Mouse (Mus musculus) cerebellum, adult 11-12 months (tissue): ENCODE data around the gene H13.

Experiments used
- DNase-seq: peaks from one replicate; pipeline ENCODE4 v3.0.0; 2022

Gene H13

GRCm38 (mm10) chr2:152669256-152669638 is at the start of gene H13:
Gene H13 (plus strand): TSS chr2:152669461.
- DNase-seq: peak; percentile 91

GRCm38 (mm10) chr2:152620367-152621134 is 48.7 kb upstream of the H13 start:
- DNase-seq: no peak

- DNase-seq: no peak
These were observed 47.1 kb upstream of the H13 start for GRCm38 (mm10) chr2:152622151-152622550.

GRCm38 (mm10) chr2:152622953-152623352 is 46.3 kb upstream of the H13 start, which contains the start of gene Defb25:
Gene Defb25 (minus strand): TSS chr2:152623053.
- DNase-seq: no peak

GRCm38 (mm10) chr2:152624566-152624965 is 44.7 kb upstream of the H13 start:
- DNase-seq: no peak

- no peak for DNase-seq
These were observed 44.0 kb upstream of the H13 start for GRCm38 (mm10) chr2:152625256-152625655.

- DNase-seq: no peak
These were observed 42.3 kb upstream of the H13 start, which contains the start of gene Rem1 for GRCm38 (mm10) chr2:152626774-152627591. Gene Rem1 (plus strand): TSS chr2:152626951.

GRCm38 (mm10) chr2:152628066-152628465 is 41.2 kb upstream of the H13 start:
- no peak for DNase-seq

- DNase-seq: no peak
These were observed 40.0 kb upstream of the H13 start for GRCm38 (mm10) chr2:152629239-152629638.

- DNase-seq: no peak
These were observed 39.4 kb upstream of the H13 start for GRCm38 (mm10) chr2:152629904-152630303.

- no peak for DNase-seq
These were observed 35.9 kb upstream of the H13 start for GRCm38 (mm10) chr2:152633334-152633733.

GRCm38 (mm10) chr2:152634311-152634710 is 35.0 kb upstream of the H13 start:
- no peak for DNase-seq

- no peak for DNase-seq
These were observed 32.8 kb upstream of the H13 start for GRCm38 (mm10) chr2:152636246-152637005.

GRCm38 (mm10) chr2:152637006-152637322 is 32.3 kb upstream of the H13 start:
- DNase-seq: no peak

GRCm38 (mm10) chr2:152637381-152637780 is 31.9 kb upstream of the H13 start:
- DNase-seq: no peak

- no peak for DNase-seq
These were observed 30.4 kb upstream of the H13 start for GRCm38 (mm10) chr2:152638865-152639264.

- DNase-seq: no peak
These were observed 29.7 kb upstream of the H13 start for GRCm38 (mm10) chr2:152639406-152640113.

- DNase-seq: no peak
These were observed 16.2 kb upstream of the H13 start for GRCm38 (mm10) chr2:152652901-152653620.

- DNase-seq: no peak
These were observed 15.2 kb upstream of the H13 start for GRCm38 (mm10) chr2:152653874-152654715.

- DNase-seq: no peak
These were observed 11.9 kb upstream of the H13 start for GRCm38 (mm10) chr2:152657398-152657797.

- no peak for DNase-seq
These were observed 8.1 kb upstream of the H13 start for GRCm38 (mm10) chr2:152661163-152661562.
